Mouse (Mus musculus) liver, embryonic 14.5 days (tissue): Measurements from ENCODE around the gene S100a4. TPM values are rescaled to one million over a fixed set of nuclear protein-coding genes. Genes with fewer than 3 reads are reported as not detected.

Source experiments
- ATAC-seq: fragments of 200-750 bp; cut with Nextera tagmentation; 2 replicates; pipeline ENCODE4 v1.8.0; 2017; ENCODE audit warnings: moderate number of reproducible peaks, mild to moderate bottlenecking, moderate library complexity; ENCODE audit not compliant: insufficient read depth
- DNase-seq, 3 experiments: peaks; one replicate each; pipeline ENCODE4 v3.0.0-alpha.2; 2012 to 2013; ENCODE audit warnings: low read depth in 3 of 3, low spot score in 3 of 3
- H3K27ac ChIP-seq: fragments of 300-500 bp; sonication (generic); 2 replicates; pipeline ENCODE4 v1.5.1; 2014; ENCODE audit warnings: moderate library complexity, mild to moderate bottlenecking, control low read depth, inconsistent platforms
- H3K27me3 ChIP-seq: fragments of 300-500 bp; sonication (generic); 2 replicates; pipeline ENCODE4 v1.6.1; 2014; ENCODE audit warnings: mild to moderate bottlenecking, low read length, moderate library complexity; ENCODE audit not compliant: control insufficient read depth, insufficient read depth
- H3K36me3 ChIP-seq: fragments of 300-500 bp; sonication (generic); replicated peaks from 2 replicates; pipeline ENCODE4 v1.6.1; 2014; ENCODE audit warnings: low read depth; ENCODE audit not compliant: control insufficient read depth, insufficient read depth
- H3K4me1 ChIP-seq, 2 experiments: fragments of 200-500 bp in 1 of 2; fragments of 300-500 bp in 1 of 2; sonication (generic) in 1 of 2; replicated peaks; 2 replicates each; pipeline ENCODE4 v1.6.1; 2012 to 2014; ENCODE audit warnings: antibody characterized with exemption in 1 of 2, inconsistent platforms in 1 of 2, low read length in 1 of 2; ENCODE audit not compliant: control insufficient read depth in 2 of 2, insufficient read depth in 2 of 2
- H3K4me2 ChIP-seq: fragments of 300-500 bp; sonication (generic); 2 replicates; pipeline ENCODE4 v1.6.1; 2014; ENCODE audit warnings: low read depth, mild to moderate bottlenecking, control low read depth, moderate library complexity
- H3K4me3 ChIP-seq, 2 experiments: fragments of 200-500 bp in 1 of 2; fragments of 300-500 bp in 1 of 2; sonication (generic) in 1 of 2; 2 replicates each; pipeline ENCODE4 v1.5.1; 2012 to 2014; ENCODE audit warnings: low read depth in 2 of 2, low read length in 2 of 2, mild to moderate bottlenecking in 2 of 2, control low read depth in 1 of 2, inconsistent platforms in 1 of 2, moderate library complexity in 1 of 2; ENCODE audit not compliant: insufficient read depth in 1 of 2
- H3K9ac ChIP-seq: fragments of 300-500 bp; sonication (generic); replicated peaks from 2 replicates; pipeline ENCODE4 v1.6.1; 2014; ENCODE audit warnings: mild to moderate bottlenecking, control low read depth, moderate library complexity
- H3K9me3 ChIP-seq: fragments of 300-500 bp; sonication (generic); 2 replicates; pipeline ENCODE4 v1.6.1; 2016; ENCODE audit warnings: low read length, mixed read lengths; ENCODE audit not compliant: control insufficient read depth
- CTCF ChIP-seq: IDR thresholded peaks from 2 replicates; pipeline ENCODE4 v1.5.1; 2016; ENCODE audit warnings: antibody characterized with exemption, low read depth, control low read depth
- EP300 ChIP-seq: IDR thresholded peaks from 2 replicates; pipeline ENCODE4 v1.6.1; 2016; ENCODE audit warnings: antibody characterized with exemption, low read depth
- WGBS: fragments of 180-500 bp; shearing (Covaris S2); extraction: QIAGEN DNeasy Blood & Tissue Kit; methylation state at CpG from one replicate; pipeline ENCODE4 v1.1.7; 2014; ENCODE audit not compliant: insufficient replicate concordance; 5-methylcytosine and 5-hydroxymethylcytosine counted together
- polyA plus RNA-seq, 2 experiments: library from polyadenylated mRNA; depleted of rRNA in 1 of 2; stranded (reverse) in 1 of 2; unstranded in 1 of 2; fragments of >200 nt; fragmentation: Nextera tagmentation in 1 of 2; extraction: Ambion mirVana in 1 of 2; gene quantifications; 2 replicates each; pipeline versions ENCODE4 v1.2.1 to v1.2.3; 2012 to 2014

The S100a4 gene
- polyA plus RNA-seq, 2 experiments = 1.0 to 2.0 TPM

GRCm38 (mm10) chr3:90638511-90639275 lies 35.1 kb downstream of the S100a4 start:
- Histone ChIP-seq H3K4me1 (no peaks in the 10 kb centered on the region), H3K9me3 (no peaks in the 10 kb centered on the region), H3K27ac (no peak overlapping the region), H3K36me3 (no peaks in the 10 kb centered on the region), H3K4me3 (no peak overlapping the region), H3K9ac (no peak overlapping the region), H3K27me3 (no peaks in the 10 kb centered on the region), H3K4me2 (no peak overlapping the region)
- 38% methylated on average over 1 of the region's 1 CpGs for WGBS
- no peak for ATAC-seq
- DNase-seq = no peak
- TF ChIP-seq EP300 = no peak
- TF ChIP-seq CTCF = no peak

- H3K4me1 ChIP-seq = no peaks in the 10 kb centered on the region
- H3K9ac ChIP-seq = no peak overlapping the region
- 29% methylated on average over 7 of the region's 7 CpGs for WGBS
- no peaks in the 10 kb centered on the region for H3K27me3 ChIP-seq
- no peaks in the 10 kb centered on the region for H3K36me3 ChIP-seq
- H3K4me3 ChIP-seq = no peak overlapping the region
- ATAC-seq = no peak
- no peak for DNase-seq
- TF ChIP-seq CTCF = peak; percentile 89
- no peak for TF ChIP-seq EP300
- H3K27ac ChIP-seq = no peak overlapping the region
- no peaks in the 10 kb centered on the region for H3K9me3 ChIP-seq
- no peak overlapping the region for H3K4me2 ChIP-seq
These were observed 36.1 kb downstream of the S100a4 start for GRCm38 (mm10) chr3:90639511-90640154.

GRCm38 (mm10) chr3:90640981-90641380 lies 37.4 kb downstream of the S100a4 start:
- TF ChIP-seq EP300 (no peak), CTCF (no peak)
- Histone ChIP-seq H3K4me3 (no peak overlapping the region), H3K4me1 (no peaks in the 10 kb centered on the region), H3K27me3 (no peaks in the 10 kb centered on the region), H3K36me3 (no peaks in the 10 kb centered on the region), H3K9ac (no peak overlapping the region), H3K9me3 (no peaks in the 10 kb centered on the region), H3K27ac (no peak overlapping the region), H3K4me2 (no peak overlapping the region)
- WGBS = 51% methylated on average over 7 of the region's 7 CpGs
- no peak for ATAC-seq
- no peak for DNase-seq

DNA sequence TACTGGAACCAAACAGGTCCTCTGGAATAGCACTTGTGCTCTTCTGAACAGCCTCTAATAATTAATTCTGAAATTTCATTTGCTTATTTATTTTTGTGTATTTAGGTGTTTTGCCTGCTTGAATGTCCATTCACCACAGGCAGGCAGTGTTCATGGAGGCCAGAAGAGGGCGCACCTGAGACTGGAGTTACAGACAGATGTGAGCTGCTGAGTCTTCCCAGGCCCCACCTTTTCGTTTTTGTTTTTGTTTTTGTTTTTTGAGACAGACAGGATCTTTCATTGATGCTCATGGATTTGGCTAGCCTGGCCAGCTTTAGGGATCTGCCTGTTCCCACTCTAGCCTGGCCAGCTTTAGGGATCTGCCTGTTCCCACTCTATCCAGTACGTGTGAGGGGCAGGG lies 40.6 kb downstream of the S100a4 start:
- ATAC-seq = no peak
- peak; percentile 75 for TF ChIP-seq CTCF
- TF ChIP-seq EP300 = no peak
- Histone ChIP-seq H3K27me3 (no peaks in the 10 kb centered on the region), H3K4me1 (no peaks in the 10 kb centered on the region), H3K9ac (no peak overlapping the region), H3K9me3 (no peaks in the 10 kb centered on the region), H3K36me3 (no peaks in the 10 kb centered on the region), H3K27ac (no peak overlapping the region), H3K4me2 (no peak overlapping the region), H3K4me3 (no peak overlapping the region)
- DNase-seq = no peak
- WGBS = 32% methylated on average over 3 of the region's 3 CpGs

DNA sequence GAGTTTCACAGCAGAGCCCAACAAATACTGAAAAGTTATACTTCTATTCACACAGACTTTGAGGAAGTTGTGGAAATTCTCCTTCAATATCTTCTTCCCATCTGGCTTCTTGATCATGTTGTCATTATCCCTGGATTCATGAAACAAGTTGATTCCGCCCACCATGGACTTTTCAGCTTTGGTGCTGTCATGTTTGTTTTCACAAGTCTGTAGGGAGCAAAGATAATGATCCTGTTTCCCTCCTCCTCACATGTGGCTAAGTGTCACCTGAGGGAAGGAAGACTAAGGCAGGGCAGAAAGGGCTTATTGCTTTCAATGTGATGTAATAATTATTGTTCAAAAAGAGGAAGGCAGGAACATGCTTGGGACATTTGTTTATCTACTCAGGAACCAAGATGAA lies 43.7 kb downstream of the S100a4 start:
- no peak for DNase-seq
- H3K4me2 ChIP-seq = no peak overlapping the region
- no peak for TF ChIP-seq CTCF
- no peak for TF ChIP-seq EP300
- ATAC-seq = no peak
- WGBS = 38% methylated on average over 1 of the region's 1 CpGs
- no peak overlapping the region for H3K27ac ChIP-seq
- no peaks in the 10 kb centered on the region for H3K36me3 ChIP-seq
- H3K9ac ChIP-seq = no peak overlapping the region
- no peak overlapping the region for H3K4me3 ChIP-seq
- no peaks in the 10 kb centered on the region for H3K4me1 ChIP-seq
- H3K9me3 ChIP-seq = no peaks in the 10 kb centered on the region
- no peaks in the 10 kb centered on the region for H3K27me3 ChIP-seq
